Mouse (Mus musculus): ENCODE measurements at regions not wholly inside any gene's neighbourhood (a gene's known extent, or its start where the extent isn't known, plus 50 kb on each side); places are given as distances from the start of the nearest gene placed in this dataset.

GRCm38 (mm10) chr8:107719656-107720055 lies 131.4 kb upstream of the Psmd7 start:
- H3K27me3 ChIP-seq = no peaks in the 10 kb centered on the region
- no peak overlapping the region for H3K4me3 ChIP-seq
- no peaks in the 10 kb centered on the region for H3K9me3 ChIP-seq (replicated peaks)
- H3K36me3 ChIP-seq (ENCODE audit: poor library complexity, severe bottlenecking) = no peaks in the 10 kb centered on the region
- H3K27ac ChIP-seq = no peak overlapping the region
- 66% methylated on average over 3 of the region's 3 CpGs for WGBS
- no peaks in the 10 kb centered on the region for H3K4me1 ChIP-seq
- ATAC-seq = no peak
- H3K4me2 ChIP-seq = no peak overlapping the region
- H3K9ac ChIP-seq = no peak overlapping the region

GRCm38 (mm10) chr8:107726716-107727115 lies 138.5 kb upstream of the Psmd7 start:
- Histone ChIP-seq H3K9me3 (replicated peaks) (no peaks in the 10 kb centered on the region), H3K4me1 (no peaks in the 10 kb centered on the region), H3K4me2 (no peak overlapping the region), H3K27me3 (no peaks in the 10 kb centered on the region), H3K36me3 (ENCODE audit: poor library complexity, severe bottlenecking) (no peaks in the 10 kb centered on the region), H3K4me3 (no peak overlapping the region), H3K9ac (no peak overlapping the region), H3K27ac (no peak overlapping the region)
- no peak for ATAC-seq
- 90% methylated on average over 1 of the region's 1 CpGs for WGBS

GRCm38 (mm10) chr8:107727276-107727675 lies 139.0 kb upstream of the Psmd7 start:
- no peaks in the 10 kb centered on the region for H3K9me3 ChIP-seq (replicated peaks)
- no peak overlapping the region for H3K9ac ChIP-seq
- ATAC-seq = no peak
- H3K4me3 ChIP-seq = no peak overlapping the region
- 89% methylated on average over 6 of the region's 6 CpGs for WGBS
- no peak overlapping the region for H3K4me2 ChIP-seq
- H3K4me1 ChIP-seq = no peaks in the 10 kb centered on the region
- H3K36me3 ChIP-seq (ENCODE audit: poor library complexity, severe bottlenecking) = no peaks in the 10 kb centered on the region
- H3K27ac ChIP-seq = no peak overlapping the region
- no peaks in the 10 kb centered on the region for H3K27me3 ChIP-seq

GRCm38 (mm10) chr8:107739091-107739490 lies 150.8 kb upstream of the Psmd7 start:
- Histone ChIP-seq H3K4me1 (no peaks in the 10 kb centered on the region), H3K27me3 (no peaks in the 10 kb centered on the region), H3K36me3 (ENCODE audit: poor library complexity, severe bottlenecking) (no peaks in the 10 kb centered on the region), H3K4me3 (no peak overlapping the region), H3K4me2 (no peak overlapping the region), H3K27ac (no peak overlapping the region), H3K9me3 (replicated peaks) (peaks cover 17% of the 10 kb centered on the region), H3K9ac (no peak overlapping the region)
- no peak for ATAC-seq
- WGBS = 58% methylated on average over 9 of the region's 9 CpGs

- Histone ChIP-seq H3K4me2 (no peak overlapping the region), H3K4me3 (no peak overlapping the region), H3K27me3 (no peaks in the 10 kb centered on the region), H3K9ac (no peak overlapping the region), H3K9me3 (replicated peaks) (no peaks in the 10 kb centered on the region), H3K4me1 (no peaks in the 10 kb centered on the region), H3K27ac (no peak overlapping the region), H3K36me3 (ENCODE audit: poor library complexity, severe bottlenecking) (no peaks in the 10 kb centered on the region)
- WGBS = 59% methylated on average over 7 of the region's 7 CpGs
- no peak for ATAC-seq
Measured at GRCm38 (mm10) chr8:107757083-107757482, 168.8 kb upstream of the Psmd7 start.

GRCm38 (mm10) chr8:107758637-107759036 lies 170.4 kb upstream of the Psmd7 start:
- Histone ChIP-seq H3K36me3 (ENCODE audit: poor library complexity, severe bottlenecking) (no peaks in the 10 kb centered on the region), H3K4me1 (no peaks in the 10 kb centered on the region), H3K9me3 (replicated peaks) (no peaks in the 10 kb centered on the region), H3K27me3 (no peaks in the 10 kb centered on the region), H3K4me2 (no peak overlapping the region), H3K9ac (no peak overlapping the region), H3K27ac (no peak overlapping the region), H3K4me3 (no peak overlapping the region)
- ATAC-seq = no peak
- WGBS = 81% methylated on average over 1 of the region's 1 CpGs

GRCm38 (mm10) chr8:107776906-107777305 lies 165.5 kb upstream of the Zfhx3 start:
- WGBS = 4% methylated on average over 5 of the region's 5 CpGs
- Histone ChIP-seq H3K4me2 (no peak overlapping the region), H3K4me3 (no peak overlapping the region), H3K4me1 (peaks cover 8% of the 10 kb centered on the region; the same call in 1 of the 2 replicates), H3K27me3 (no peaks in the 10 kb centered on the region), H3K27ac (no peak overlapping the region), H3K9ac (no peak overlapping the region), H3K9me3 (replicated peaks) (no peaks in the 10 kb centered on the region), H3K36me3 (ENCODE audit: poor library complexity, severe bottlenecking) (no peaks in the 10 kb centered on the region)
- ATAC-seq = no peak

GRCm38 (mm10) chr8:107785771-107786170 lies 156.7 kb upstream of the Zfhx3 start:
- WGBS = 86% methylated on average over 5 of the region's 5 CpGs
- H3K27me3 ChIP-seq = no peaks in the 10 kb centered on the region
- no peak overlapping the region for H3K4me3 ChIP-seq
- no peaks in the 10 kb centered on the region for H3K9me3 ChIP-seq (replicated peaks)
- no peak overlapping the region for H3K27ac ChIP-seq
- ATAC-seq = no peak
- H3K4me2 ChIP-seq = no peak overlapping the region
- H3K9ac ChIP-seq = no peak overlapping the region
- H3K4me1 ChIP-seq = no peaks in the 10 kb centered on the region
- H3K36me3 ChIP-seq (ENCODE audit: poor library complexity, severe bottlenecking) = no peaks in the 10 kb centered on the region

GRCm38 (mm10) chr8:107792286-107792685 lies 150.2 kb upstream of the Zfhx3 start:
- no peak overlapping the region for H3K4me3 ChIP-seq
- no peaks in the 10 kb centered on the region for H3K27me3 ChIP-seq
- no peak overlapping the region for H3K27ac ChIP-seq
- H3K4me2 ChIP-seq = no peak overlapping the region
- H3K4me1 ChIP-seq = no peaks in the 10 kb centered on the region
- H3K9ac ChIP-seq = no peak overlapping the region
- WGBS = 91% methylated on average over 3 of the region's 3 CpGs
- no peaks in the 10 kb centered on the region for H3K9me3 ChIP-seq (replicated peaks)
- no peak for ATAC-seq
- no peaks in the 10 kb centered on the region for H3K36me3 ChIP-seq (ENCODE audit: poor library complexity, severe bottlenecking)

GRCm38 (mm10) chr8:107814931-107815330 lies 127.5 kb upstream of the Zfhx3 start:
- H3K27me3 ChIP-seq = peaks cover 11% of the 10 kb centered on the region; the same call in 1 of the 2 replicates
- H3K9ac ChIP-seq = no peak overlapping the region
- WGBS = 52% methylated on average over 14 of the region's 14 CpGs
- H3K4me3 ChIP-seq = no peak overlapping the region
- ATAC-seq = no peak
- peaks cover 7% of the 10 kb centered on the region; the same call in 1 of the 2 replicates for H3K4me1 ChIP-seq
- no peaks in the 10 kb centered on the region for H3K9me3 ChIP-seq (replicated peaks)
- H3K27ac ChIP-seq = no peak overlapping the region
- H3K4me2 ChIP-seq = no peak overlapping the region
- no peaks in the 10 kb centered on the region for H3K36me3 ChIP-seq (ENCODE audit: poor library complexity, severe bottlenecking)

- 21% methylated on average over 3 of the region's 3 CpGs for WGBS
- Histone ChIP-seq H3K27ac (peak overlapping the region; percentile 35; the same call in 1 of the 2 replicates), H3K36me3 (ENCODE audit: poor library complexity, severe bottlenecking) (no peaks in the 10 kb centered on the region), H3K27me3 (peaks cover 14% of the 10 kb centered on the region; the same call in 1 of the 2 replicates), H3K9ac (no peak overlapping the region), H3K4me3 (no peak overlapping the region), H3K9me3 (replicated peaks) (no peaks in the 10 kb centered on the region), H3K4me1 (peaks cover 13% of the 10 kb centered on the region), H3K4me2 (no peak overlapping the region)
- ATAC-seq = no peak
Measured at GRCm38 (mm10) chr8:107815775-107816174, 126.7 kb upstream of the Zfhx3 start.

- Histone ChIP-seq H3K9ac (no peak overlapping the region), H3K4me1 (peaks cover 19% of the 10 kb centered on the region), H3K4me3 (no peak overlapping the region), H3K4me2 (no peak overlapping the region), H3K27ac (no peak overlapping the region), H3K9me3 (replicated peaks) (no peaks in the 10 kb centered on the region), H3K27me3 (peaks cover 32% of the 10 kb centered on the region), H3K36me3 (ENCODE audit: poor library complexity, severe bottlenecking) (no peaks in the 10 kb centered on the region)
- WGBS = 90% methylated on average over 9 of the region's 9 CpGs
- ATAC-seq = no peak
Measured at GRCm38 (mm10) chr8:107817796-107818195, 124.6 kb upstream of the Zfhx3 start.

- peak overlapping the region; percentile 69 for H3K27ac ChIP-seq
- H3K36me3 ChIP-seq (ENCODE audit: poor library complexity, severe bottlenecking) = no peaks in the 10 kb centered on the region
- H3K4me3 ChIP-seq = no peak overlapping the region
- peak overlapping the region; percentile 16; the same call in 1 of the 2 replicates for H3K4me2 ChIP-seq
- H3K27me3 ChIP-seq = peaks cover 45% of the 10 kb centered on the region
- peaks cover 25% of the 10 kb centered on the region for H3K4me1 ChIP-seq
- H3K9ac ChIP-seq = no peak overlapping the region
- 2% methylated on average over 8 of the region's 8 CpGs for WGBS
- H3K9me3 ChIP-seq (replicated peaks) = no peaks in the 10 kb centered on the region
- ATAC-seq = peak; percentile 30; the same call in 1 of the 2 replicates
Measured at GRCm38 (mm10) chr8:107820174-107820760, 122.2 kb upstream of the Zfhx3 start.
